Mouse (Mus musculus) cerebellum, adult 11-12 months (tissue): ENCODE measurements around the gene Arhgef17.

Experiments
- DNase-seq: peaks from one replicate; pipeline ENCODE4 v3.0.0; 2022

Gene Arhgef17

DNA sequence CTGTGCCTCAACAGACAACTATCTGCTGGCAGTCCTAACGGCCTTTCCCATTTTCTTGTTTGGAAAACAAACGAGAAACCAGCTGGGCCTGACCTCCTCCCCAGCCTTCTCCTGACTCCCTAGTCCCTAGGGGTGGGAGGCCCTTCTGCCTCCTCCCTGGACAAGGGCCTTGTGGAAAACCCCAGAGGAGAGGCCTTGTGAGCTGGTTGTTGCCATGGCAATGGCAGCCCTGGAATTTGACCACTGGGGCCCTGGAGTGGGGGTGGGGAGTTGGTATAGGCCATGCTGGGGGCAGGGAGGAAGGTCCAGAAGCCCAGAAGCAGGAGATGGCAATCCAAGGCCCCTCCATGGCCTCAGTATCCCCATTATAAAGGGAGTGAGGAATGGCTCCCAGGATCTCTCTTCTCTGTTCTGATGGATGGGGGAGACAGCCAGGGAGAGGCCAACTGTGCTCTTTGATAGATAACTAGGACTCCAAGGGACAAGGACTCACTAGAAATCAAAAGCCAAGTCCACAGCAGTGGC, 20.6 kb downstream of the Arhgef17 start:
- no peak for DNase-seq

- DNase-seq: no peak
These were observed 23.3 kb downstream of the Arhgef17 start for GRCm38 (mm10) chr7:100908567-100908966.

GRCm38 (mm10) chr7:100908061-100908460, 23.8 kb downstream of the Arhgef17 start:
- DNase-seq: no peak

DNA sequence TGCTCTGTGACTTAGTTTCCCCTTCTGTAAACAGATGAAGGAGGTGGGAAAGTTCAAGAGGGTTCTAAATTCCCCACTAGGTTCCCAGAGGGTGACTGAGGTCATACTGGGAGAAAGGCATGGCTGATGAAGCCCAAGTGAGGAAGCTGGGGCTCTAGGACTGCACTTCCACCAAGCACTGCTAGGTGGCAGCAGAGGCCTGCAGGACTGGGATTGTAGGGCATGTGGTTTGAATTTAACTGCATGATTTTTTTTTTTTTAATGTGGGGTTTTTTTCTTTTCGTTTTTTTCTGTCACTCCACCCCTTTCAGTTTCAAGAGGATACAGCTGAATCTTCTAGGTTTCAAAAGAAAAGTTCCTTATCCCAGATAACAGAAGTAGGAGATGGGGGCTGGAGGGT, 24.7 kb downstream of the Arhgef17 start:
- peak; percentile 47 for DNase-seq

DNA sequence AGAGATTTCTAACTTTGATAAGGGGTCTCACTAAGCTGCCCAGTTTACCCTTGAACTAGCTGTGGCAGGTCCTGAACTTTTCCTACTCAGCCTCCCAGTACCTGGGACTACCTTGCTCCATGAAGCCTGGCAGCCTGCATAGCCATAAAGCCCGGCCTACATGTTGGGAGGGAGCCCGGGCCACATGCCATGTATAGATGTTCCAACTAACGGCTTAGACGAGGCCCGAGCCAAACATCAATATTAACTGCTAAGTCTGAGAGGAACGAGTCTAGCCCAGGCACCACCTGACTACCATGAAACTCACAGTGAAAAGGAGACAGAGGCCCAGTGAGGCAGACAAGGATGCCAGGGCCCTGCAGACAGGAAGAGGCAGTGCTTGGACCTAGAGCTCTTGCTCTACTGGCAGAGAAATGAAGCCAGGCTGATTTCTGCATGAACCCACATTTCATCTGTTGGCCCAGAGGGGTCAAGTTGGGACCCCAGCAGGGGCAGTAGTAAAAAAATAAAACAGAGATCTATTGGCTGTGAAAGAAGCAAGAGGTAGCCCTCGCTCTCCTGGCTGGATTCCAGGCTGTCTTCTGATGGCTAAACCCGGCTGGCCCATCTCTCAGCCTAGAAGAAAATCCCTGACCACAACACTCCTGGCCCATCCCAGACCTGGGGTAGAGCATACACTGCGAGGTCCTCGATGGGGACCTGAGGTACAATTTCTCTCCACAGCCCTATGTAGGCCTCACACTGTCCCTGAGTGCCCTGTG, 25.7 kb downstream of the Arhgef17 start:
- DNase-seq: no peak

GRCm38 (mm10) chr7:100905037-100905436, 26.9 kb downstream of the Arhgef17 start:
- no peak for DNase-seq

- no peak for DNase-seq
These were observed 27.3 kb downstream of the Arhgef17 start for GRCm38 (mm10) chr7:100904612-100905011.

GRCm38 (mm10) chr7:100902451-100903137, 29.3 kb downstream of the Arhgef17 start:
- no peak for DNase-seq

DNA sequence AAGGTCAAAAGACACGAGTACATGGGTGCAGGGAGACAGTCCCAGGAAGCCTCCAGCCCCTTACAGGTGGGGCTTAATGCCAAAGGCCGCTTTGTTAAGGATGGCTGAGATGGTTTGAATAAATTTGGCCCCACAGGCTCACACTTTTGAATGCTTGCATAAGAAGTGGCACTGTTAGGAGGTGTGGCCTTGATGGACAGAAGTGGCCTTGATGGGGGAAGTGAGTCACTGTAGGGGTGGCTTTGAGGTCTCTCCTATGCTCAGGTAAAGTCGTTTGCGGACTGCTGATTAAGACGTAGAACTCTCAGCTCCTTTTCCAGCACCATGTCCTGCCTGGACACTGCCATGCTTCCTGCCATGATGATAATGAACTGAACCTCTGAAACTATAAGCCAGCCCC, 34.1 kb downstream of the Arhgef17 start:
- DNase-seq: no peak

DNA sequence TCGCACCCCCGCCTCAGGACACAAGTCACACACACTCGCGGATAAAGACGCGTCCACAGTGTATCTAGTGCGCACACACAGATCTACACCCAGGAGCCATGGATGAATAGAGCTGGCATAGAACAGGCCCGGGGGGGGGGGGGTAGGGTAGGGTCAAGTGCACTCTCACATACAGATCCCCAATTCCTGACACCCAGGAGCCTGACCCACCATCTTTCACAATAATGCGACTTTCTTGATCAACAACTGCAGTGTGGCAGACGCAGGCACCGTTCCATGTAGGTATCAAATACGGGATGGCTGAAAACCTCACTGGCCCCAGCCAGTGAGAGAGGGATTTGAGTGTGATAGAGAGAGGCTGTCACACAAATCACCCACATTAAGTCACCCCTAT, 37.1 kb downstream of the Arhgef17 start:
- peak; percentile 41 for DNase-seq

DNA sequence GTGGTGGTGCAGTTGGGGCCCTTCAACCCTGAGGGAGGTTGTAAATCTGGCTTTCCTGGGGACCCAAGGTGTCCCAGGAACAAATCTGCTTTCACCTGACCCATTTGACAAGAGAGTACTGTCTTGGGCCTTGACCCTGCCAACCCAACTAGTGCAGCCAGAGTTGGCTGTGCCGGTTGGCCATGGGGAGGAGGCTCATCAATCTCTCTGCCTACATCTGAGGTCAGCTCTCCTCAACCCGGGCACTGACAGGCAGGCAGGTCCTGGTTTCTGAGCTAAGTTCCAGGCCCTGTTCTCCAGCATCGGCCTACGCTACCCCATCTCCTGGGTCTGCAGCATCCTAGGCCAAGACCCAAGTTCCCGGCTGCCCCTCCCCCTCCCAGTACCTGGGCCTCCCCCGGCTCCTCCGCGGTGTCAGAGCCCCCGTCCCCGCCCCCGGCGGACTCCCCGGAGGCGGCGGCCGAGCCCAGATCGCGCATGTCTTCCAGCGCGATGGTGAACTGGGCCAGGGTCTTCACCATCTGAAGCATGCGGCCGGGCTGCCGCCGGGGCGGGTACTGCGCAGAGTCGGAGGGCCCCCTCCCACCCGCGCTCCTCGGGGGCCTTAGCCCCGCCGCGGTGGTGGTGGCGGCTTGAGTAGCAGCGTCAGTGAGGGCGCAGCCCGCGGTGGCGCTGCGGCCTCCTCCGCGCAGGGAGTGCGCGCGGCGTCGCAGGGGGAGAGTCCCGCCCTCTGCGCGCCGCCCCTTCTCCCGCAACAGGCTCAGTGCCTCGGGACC, 37.7 kb downstream of the Arhgef17 start:
- DNase-seq: peak; percentile 76

GRCm38 (mm10) chr7:100893249-100894056, 38.5 kb downstream of the Arhgef17 start:
- DNase-seq: peak; percentile 82

GRCm38 (mm10) chr7:100886535-100886934, 45.4 kb downstream of the Arhgef17 start:
- no peak for DNase-seq

- DNase-seq: no peak
These were observed 47.4 kb downstream of the Arhgef17 start for GRCm38 (mm10) chr7:100884460-100884859.

DNA sequence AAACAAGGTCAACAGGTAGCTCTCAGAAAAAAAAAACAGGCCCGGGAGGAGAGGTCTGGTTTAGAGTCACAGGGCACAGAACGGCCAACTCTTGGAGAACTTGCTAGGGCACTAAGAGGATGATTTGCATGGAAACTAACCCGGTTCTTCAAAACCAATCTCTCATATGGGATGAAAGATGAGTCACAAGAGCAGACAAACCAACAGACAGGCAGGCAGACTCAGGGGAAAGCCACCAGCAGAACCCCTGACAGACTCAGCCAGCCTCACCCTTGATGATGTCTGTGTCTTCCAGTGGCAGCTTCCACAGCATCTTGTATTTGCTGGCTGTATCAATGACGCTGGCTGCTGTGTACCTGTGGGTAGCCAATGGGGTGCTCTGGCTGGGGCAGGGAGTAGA, 50.0 kb downstream of the Arhgef17 start:
- DNase-seq: no peak

DNA sequence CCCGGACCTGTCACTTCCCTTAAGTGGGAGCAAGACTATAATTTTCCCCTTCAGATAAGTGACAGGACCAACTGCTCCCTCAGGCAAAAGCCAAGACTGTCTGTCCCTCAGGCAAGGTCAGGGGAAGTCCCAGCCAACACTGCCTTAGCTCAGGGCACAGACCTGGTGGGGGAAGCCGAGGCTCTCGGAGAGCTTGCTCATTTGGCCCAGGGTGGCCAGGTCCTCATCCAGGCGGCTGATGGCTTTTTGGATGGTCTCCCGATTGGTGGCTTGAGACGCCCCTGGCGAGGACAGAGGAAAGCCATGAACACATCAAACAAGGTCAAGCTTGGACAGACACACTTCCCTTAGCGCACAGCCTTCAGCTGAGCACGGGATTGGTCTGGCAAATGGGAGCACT, 50.4 kb downstream of the Arhgef17 start:
- no peak for DNase-seq

- peak; percentile 41 for DNase-seq
These were observed 52.3 kb downstream of the Arhgef17 start for GRCm38 (mm10) chr7:100879595-100879994.

DNA sequence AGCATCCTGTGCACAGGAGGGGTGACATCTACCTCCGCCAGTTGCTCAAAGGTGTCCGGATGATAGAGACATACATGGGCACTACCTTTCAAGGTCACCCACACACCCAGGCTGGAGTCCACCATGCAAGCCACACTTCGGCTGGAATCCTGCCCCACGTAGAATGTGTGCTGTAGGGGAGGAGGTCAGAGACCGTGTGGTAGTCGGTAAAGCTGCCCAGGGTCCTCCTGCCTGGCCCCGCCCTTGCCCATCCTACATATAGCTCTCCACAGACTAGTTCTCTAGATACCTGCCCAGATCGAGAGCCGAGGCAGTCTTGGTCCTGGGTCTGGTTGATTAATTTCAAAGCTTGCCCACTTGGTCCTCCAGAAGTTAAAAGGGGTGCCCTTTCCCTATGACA, 55.1 kb downstream of the Arhgef17 start:
- no peak for DNase-seq

DNA sequence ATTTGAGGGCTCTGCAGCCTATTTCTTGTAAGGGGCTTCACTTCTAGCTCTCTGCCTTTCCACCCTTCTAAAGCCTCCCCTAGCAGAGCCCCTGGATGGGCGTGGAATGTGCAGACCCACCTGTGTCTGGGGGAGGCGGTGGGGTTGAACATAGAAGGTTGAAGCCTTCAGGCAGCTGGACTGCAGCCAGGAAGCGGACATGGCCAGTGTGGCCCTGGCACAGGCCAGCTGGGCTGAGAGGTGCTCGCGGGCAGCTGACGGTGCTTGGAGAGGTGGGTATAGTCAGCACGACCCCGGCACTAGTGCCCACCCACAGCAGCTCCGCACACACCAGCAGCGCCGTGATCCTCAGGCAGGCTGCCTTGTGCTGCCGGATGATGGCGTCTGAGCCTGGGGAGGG, 55.6 kb downstream of the Arhgef17 start:
- no peak for DNase-seq

DNA sequence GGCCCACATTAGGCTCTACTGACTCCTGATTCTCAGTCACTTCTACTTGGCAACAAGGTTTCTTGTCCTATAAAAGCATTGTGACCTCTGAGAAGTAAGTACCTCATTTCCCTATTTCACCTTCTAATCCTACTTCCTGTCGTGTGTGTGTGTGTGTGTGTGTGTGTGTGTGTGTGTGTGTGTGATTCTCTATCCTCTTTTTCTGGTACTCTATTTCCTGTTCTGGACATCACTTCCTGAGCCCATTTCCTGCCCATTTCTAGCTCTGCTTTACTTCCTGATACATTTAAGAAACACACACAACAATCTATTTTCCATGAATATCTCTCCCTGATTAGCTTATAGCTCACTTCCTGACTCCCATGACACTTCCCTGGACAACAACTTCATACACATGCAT, 56.1 kb downstream of the Arhgef17 start:
- no peak for DNase-seq

DNA sequence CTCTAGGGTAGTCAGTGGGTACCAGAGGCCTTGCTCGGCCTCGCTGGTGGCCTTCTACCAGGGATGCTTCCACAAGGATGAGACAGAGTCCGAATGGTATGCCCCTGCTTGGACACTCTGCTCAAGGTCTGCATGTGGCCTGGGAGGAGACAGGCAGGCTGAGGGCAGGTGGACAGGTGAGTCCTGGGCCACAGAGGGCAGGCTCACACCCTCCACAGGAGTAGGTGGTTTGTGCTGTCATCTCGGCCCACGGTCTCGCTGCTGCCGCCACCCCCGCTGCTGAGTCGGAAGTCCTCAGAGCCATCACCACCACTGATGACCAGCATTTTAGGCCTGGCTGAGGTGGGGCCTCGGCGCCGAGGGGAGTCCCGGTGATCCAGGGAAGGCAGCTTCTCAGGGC, 58.7 kb downstream of the Arhgef17 start:
- no peak for DNase-seq

DNA sequence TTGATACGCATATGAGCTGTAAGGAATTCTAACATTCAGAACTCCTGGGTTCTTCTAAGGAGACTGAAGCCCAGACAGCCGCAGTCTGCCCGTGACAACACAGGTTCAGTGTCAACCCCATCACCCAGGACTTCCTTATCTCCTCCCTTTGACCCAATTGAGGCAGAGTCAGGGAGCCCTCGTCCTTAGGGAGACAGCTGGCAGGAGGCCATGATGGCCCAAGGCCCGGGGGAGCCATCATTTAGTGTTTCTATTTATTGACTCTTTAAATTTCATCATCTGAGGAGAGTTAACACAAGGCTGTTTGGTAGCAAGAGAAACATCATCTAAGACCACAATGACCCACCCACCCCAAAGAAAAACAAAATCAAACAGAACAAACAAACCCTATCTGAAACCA, 60.0 kb downstream of the Arhgef17 start:
- DNase-seq: no peak

DNA sequence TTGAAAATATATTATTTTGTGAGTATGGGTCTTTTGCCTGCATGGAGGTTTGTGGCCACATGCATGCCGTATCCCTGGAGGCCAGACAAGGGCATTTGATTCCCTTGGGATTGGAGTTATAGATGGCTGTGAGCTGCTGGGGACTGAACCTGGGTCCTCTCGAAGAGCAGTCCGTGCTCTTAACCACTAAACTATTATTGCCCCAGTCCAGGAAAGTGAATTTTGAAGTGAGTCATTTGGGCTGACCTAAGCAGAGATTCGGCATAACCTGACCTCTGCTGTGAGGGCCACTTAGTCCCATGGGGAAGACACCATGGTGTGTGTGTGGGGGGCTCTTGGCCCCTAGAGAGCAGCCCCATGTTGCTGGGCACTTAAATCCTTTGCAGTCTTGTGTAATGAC, 60.6 kb downstream of the Arhgef17 start:
- no peak for DNase-seq
